Mouse (Mus musculus) adipocyte (in vitro differentiated cells): ENCODE data around the gene Olfr286.

Source experiments
- DNase-seq: peaks from one replicate; pipeline ENCODE4 v3.0.0-alpha.2; 2016; ENCODE audit warnings: low spot score

Olfr286 gene

DNA sequence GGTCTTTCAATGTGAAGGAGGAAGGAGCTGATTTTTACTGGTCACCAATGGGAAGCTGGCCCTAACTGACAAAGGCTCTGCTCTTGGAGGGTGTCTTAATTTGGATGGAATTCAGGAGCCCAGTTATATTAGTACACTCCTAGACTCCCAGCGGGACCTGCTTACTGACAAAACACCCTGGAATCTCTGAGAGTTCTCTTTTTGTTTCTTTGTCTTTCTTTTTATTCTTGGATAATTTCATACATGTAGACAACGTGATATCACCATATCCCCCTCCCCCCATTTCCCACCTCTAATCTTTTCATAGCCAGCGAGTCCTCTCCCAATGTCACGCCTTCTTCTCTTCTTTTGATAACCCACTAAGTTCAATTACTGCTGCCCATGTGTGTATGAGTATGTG lies at the start of gene Olfr286:
TSS of gene Olfr286 (minus strand) at position 101 of the 400 bp plus-strand sequence.
- no peak for DNase-seq

GRCm38 (mm10) chr15:98257776-98258175 lies 23.5 kb upstream of the Olfr286 start:
- no peak for DNase-seq

DNA sequence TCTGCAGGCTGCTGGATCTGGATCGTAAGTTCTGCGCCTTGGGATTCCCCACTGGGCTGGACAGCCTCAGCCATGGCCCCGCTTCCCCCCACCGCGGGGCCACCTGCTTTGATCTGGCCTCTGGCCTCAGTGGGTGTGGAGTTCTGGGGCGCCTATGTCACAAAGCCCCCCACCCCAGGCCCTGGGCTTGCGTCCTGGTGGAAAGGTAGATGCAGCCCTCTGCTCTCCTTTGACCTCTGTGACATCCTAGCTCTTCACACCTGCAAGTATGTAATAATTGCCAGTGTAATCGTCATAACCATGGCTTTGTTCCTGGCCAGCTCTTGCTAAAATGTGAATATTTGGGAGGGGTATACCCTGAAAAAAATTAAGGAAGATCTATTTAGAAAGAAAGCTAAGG lies 22.9 kb upstream of the Olfr286 start, which contains the start of gene H1fnt:
TSS of gene H1fnt (minus strand) at position 101 of the 400 bp plus-strand sequence.
- DNase-seq, result no peak

DNA sequence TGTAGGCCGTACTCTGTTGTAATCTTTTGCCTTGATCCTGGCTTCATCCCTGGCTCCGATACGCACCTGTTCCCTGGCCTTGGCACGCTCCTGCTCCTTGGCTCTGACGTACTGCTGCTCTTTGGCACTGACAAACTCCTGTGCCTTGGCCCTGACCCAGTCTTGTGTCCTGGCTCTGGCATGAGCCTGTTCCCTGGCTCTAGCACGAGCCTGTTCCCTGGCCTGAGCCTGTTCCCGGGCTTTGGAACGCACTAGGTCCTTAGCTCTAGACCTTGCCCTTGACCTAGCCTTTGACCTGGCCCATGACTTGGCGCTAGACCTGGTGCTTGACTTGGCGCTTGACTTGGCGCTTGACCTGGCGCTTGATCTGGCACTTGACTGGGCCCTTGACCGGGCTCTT lies 22.0 kb upstream of the Olfr286 start:
- DNase-seq, result no peak

GRCm38 (mm10) chr15:98235442-98235841 lies 1.2 kb upstream of the Olfr286 start:
- no peak for DNase-seq

DNA sequence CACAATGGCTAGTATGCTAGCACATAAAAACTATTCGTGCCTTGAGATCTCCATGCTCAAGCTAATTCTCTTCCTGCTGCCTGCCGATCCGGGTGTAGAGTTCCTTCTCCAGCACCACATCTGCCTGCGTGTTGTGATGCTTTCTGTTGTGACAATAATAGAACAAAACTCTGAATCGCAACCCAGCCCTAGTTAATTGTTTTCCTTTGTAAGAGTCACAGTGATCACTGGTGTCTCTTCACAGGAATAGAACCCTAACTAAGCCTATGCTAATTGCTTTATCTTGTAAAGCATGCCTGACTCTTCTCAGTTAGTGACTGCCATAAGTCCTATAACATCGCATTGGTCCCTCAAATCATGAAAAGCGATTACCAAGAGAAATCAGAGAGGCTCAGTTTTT lies 8.2 kb downstream of the Olfr286 start:
- no peak for DNase-seq

GRCm38 (mm10) chr15:98225610-98226009 lies 8.6 kb downstream of the Olfr286 start:
- no peak for DNase-seq

DNA sequence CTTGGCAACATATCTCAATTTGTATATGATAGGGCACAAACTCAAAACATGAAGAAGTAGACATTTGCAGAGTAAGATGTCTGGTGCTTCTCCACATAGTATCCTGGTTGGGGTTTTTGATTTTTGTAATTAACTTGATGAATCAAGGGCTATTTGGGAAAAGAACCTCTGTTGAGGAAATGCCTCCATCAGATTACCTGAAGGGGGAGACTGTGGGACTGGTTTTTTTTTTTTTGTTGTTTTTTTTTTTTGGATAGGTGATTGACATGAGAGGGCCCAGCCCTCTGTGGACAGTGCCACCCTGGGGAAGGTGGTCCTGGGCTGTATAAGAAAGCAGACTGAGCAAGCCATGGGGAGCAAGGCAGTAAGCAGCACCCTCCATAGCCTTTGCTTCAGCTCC lies 11.9 kb downstream of the Olfr286 start:
- DNase-seq, result no peak

GRCm38 (mm10) chr15:98220877-98221276 lies 13.4 kb downstream of the Olfr286 start, which contains the start of the genes Gm44579 and Olfr287:
Gene Gm44579, minus strand, starts transcription at chr15:98220977.
Gene Olfr287, minus strand, starts transcription at chr15:98221056.
- DNase-seq, result no peak

DNA sequence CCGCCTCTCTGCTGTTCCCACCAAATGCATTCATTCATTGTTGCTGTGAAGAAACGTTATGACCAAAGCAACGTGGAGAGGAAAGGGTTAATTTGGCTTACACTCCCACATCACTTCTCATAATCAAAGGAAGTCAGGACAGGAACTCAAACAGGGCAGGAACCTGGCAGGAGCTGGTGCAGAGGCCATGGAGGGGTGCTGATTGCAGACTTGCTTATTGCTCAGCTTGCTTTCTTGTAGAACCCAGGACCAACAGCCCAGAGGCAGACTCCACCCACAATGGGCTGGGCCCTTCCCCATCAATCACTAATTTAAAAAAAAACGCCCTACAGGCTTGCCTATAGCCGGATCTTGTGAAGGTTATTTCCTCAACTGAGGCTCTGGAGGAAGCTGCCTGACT lies 20.1 kb downstream of the Olfr286 start:
- no peak for DNase-seq

- no peak for DNase-seq
These were observed 20.8 kb downstream of the Olfr286 start for GRCm38 (mm10) chr15:98213336-98213870.

GRCm38 (mm10) chr15:98209676-98210075 lies 24.6 kb downstream of the Olfr286 start:
- no peak for DNase-seq

DNA sequence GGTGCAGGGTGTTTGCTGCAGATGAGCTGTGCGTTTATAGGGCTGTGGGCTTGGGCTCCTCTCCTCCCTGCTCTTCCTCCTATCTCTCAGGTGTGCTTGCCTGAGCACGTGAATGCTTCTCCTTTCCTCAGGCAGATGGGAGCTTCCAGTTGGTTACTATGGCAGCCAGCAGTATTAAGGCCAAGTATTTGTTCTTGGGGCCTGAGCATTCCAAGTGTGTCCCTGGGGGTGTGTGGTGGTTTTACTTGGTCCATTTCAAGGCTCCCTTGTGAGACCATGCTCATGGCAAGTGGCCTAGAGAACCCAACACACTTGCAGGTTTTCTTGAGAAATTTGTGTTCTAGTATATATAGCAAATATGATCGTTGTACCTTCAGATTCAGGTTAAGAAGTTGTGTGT lies 38.8 kb downstream of the Olfr286 start, which contains the start of gene Olfr288:
TSS of gene Olfr288 (minus strand) at position 101 of the 400 bp plus-strand sequence.
- DNase-seq, result no peak

GRCm38 (mm10) chr15:98184456-98184855 lies 49.8 kb downstream of the Olfr286 start:
- no peak for DNase-seq

GRCm38 (mm10) chr15:98181856-98182570 lies 52.2 kb downstream of the Olfr286 start:
- DNase-seq, result no peak

DNA sequence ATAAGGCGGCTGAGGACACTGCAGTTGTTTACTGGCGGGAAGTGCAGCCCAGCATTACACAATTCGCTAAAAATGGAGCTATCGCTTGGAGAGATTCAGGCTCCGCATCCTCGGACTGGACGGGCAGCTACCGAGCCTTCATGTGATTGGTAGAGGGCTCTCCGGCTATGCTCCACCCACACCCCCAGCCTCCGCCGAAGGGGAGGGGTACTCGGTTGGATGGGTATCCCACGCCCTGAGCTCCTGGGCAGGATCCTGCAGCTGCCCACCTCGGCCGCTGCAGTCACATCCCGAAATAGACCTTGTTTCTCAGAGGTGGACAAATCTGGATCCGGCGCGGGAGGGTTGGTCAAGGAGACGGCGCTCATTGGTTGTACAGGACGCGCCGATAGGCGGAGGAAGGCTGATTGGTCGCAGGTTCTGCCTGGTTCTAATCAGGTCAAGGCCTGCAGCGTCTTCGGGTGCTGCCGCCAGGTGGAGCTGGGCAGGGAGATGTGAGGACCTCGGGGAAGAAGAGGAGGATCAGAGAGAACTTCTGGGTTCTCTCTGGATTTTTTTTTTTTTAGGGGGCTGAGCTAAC lies 53.0 kb downstream of the Olfr286 start:
- peak; percentile 60 for DNase-seq

DNA sequence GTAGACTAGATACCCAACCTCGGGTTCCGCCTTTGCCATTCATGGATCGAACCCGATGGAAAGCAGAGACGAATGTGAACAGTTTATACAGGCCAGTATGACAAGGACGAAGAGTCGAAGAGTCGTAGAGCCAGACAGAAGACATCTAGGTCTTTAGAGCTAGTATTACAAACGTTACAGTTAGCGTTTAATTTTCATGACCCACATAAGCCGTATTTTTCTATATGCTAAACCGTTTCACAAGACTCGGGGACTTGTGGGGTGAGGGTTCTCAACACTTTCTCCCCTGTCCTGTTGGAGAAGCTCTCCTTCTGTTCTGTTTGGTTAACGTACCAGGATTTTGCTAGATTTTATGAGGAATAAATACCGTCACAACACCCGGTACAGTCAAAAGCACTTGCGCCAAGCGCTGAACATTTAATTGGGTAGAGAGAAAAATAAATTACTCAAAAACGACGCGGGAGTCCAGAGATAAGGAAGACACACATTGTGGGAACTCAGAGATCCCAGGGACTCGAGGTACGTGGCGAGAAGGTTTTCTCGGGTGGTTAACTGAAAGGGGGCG lies 53.6 kb downstream of the Olfr286 start:
- no peak for DNase-seq

DNA sequence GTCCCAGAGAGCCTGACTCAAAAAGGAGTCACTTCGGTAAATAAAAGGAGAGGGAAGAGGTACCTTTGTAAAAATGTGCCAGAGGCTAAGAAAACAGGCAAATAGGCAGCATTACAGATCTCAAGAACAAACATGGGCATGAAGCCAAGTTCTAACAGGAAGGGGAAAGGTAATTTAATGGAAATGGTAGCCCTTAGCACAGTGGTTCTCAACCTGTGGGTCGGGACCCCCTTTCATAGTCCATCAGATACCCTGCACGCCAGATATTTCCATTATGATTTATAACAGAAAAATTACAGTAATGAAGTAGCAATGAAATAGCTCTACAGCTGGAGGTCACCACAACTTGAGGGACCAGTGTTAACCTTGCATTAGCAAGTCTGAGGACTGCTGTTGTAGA lies 56.9 kb downstream of the Olfr286 start:
- DNase-seq, result no peak
